Mouse (Mus musculus): ENCODE measurements around the gene Abcd2.

The Abcd2 gene

DNA sequence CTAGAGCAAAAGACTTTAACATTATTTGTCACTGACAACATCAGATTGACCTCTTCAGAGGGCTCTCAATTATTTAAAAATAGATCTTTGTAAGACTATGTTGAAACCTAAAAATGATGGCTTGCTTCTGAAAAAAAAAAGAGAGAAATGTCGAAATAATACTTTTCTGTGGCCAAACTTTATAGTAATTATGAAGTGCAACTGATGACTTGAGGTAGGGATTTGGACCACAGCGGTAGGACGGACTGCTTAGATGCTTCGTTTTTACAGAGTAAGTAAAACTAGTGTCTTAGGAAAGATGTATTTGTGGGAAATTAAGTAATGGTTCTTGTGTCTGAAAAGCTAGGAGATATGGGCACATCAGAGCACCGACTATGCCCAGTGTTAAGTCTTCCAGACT lies 30.4 kb downstream of the Abcd2 start:
- DNase-seq = no peak

DNA sequence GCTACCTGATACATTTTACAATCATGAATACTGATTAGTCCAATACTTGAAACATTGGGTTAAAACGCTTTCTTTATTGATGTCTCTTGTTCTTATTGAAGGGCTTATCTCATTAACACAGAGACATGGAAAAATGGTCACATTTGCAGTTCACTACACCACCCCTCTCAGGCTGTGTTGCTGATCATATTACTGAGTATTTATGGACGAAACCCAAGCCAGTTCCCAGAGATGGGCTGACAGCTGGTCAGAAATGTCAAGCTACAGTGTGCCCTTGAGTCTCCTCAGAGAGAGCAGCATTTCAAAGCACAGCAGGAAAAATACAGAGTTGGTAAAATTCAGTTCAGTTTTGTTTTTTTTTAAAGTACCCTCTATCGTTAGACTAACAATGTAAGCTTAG lies 38.3 kb downstream of the Abcd2 start:
- no peak for DNase-seq

GRCm38 (mm10) chr15:91152592-91152991 lies 39.0 kb downstream of the Abcd2 start:
- no peak for DNase-seq

- no peak for DNase-seq
Measured at GRCm38 (mm10) chr15:91124584-91124983, 67.0 kb downstream of the Abcd2 start.

DNA sequence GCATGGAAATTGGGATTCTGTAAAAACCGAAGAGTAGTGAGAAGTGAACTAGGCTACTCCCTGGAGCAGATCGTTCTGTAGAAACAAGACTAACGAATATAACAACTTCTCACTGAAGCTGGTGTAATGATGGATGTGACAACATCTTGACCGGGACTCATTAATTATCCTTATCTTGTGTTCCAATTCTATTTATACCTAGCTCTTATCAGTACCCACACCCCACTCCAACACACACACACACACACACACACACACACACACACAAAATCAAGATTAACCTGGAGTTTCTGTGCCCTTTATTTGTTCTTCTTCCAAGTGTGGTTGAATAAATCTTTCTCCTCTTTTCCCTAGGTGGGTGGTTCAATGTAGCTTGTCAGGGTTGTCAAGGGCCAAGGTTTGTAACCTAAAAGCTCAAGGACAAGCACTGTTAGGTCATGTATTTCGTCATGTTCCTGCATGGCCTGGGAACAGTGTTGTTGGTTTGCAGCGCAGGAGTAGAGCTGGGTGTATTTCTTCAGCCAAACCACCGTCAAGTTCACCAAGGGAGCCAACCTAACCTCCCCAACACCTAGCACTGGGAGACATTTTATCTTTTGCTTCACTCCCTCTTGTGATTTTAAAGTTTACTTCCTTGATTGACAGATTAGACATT lies 78.9 kb downstream of the Abcd2 start:
- no peak for DNase-seq

GRCm38 (mm10) chr15:91108102-91108659 lies 83.4 kb downstream of the Abcd2 start:
- no peak for DNase-seq

DNA sequence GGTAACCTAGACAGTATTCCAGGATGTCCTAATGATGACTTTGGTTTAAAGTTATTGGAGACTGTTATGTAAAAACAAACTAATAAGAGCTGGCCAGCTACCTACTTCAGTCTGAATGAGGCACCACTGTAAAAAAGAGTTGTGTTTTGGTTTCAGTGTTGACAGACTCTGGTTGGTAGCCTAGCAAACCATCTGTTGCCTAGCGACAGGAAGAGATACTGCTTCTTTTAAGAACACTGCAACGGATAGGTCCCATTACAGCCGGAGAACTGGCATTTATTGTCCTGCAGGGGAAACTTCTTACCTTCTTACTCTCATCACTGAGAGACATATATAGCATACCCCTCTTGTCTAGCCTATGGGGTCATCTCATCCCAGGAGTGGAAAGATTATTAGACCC lies 86.7 kb downstream of the Abcd2 start:
- DNase-seq = no peak

DNA sequence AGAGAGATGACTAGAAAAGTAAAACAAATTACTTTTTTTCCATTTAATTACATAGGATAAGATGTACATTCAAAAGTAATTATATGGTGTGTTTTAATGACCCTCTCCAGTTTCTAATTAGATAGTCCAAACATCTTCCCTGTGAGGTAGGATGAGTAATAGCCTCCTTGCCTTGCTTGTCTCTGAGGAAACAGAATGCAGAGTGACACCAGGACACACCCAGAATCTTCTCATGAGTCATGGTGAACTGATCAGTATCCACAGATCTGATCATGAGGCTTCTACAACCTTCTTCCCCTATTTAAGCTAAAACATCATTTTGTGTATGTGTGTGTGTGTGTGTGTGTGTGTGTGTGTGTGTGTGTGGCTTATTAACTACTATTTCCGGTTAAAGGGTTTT lies 87.3 kb downstream of the Abcd2 start:
- no peak for DNase-seq

GRCm38 (mm10) chr15:91103814-91104213 lies 87.8 kb downstream of the Abcd2 start:
- DNase-seq = no peak

GRCm38 (mm10) chr15:91103305-91103704 lies 88.3 kb downstream of the Abcd2 start:
- DNase-seq = no peak

DNA sequence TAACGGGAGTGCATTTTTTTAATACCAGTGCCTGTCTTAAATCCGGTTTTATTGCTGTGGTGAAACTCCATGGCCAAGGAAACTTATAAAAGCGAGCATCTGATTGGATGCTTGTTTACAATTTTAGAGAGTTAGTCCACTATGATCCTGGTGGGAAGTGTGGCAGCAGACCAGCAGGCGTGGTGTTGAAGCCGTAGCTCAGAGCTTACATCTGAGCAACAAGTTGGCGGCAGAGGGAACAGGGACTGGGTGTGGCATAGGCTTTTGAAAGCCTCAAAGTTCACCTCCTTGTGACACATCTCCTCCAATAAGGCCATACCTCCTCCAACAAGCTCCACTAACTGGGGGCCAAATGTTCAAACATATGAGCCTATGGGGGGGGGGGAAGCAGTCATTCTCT lies 95.0 kb downstream of the Abcd2 start:
- DNase-seq = no peak
